Mouse (Mus musculus) adrenal gland, postnatal 10 days (tissue): Measurements from ENCODE around the gene Mgat4e. TPM values are rescaled to one million over a fixed set of nuclear protein-coding genes. Genes with fewer than 3 reads are reported as not detected.
A peak's percentile ranks its signal among the peaks of the same experiment; 100 is the strongest.
"Not testable (repeated sequence)": the region's sequence is repeated elsewhere in the genome, so short reads cannot be mapped to it uniquely, and the experiment has no call there.

Source experiments
- DNase-seq: peaks from one replicate; pipeline ENCODE4 v3.0.0; 2021; ENCODE audit warnings: mixed read lengths
- total RNA-seq, 2 experiments: library from RNA; stranded (reverse); gene quantifications; 2 replicates each; pipeline ENCODE4 v1.2.3; 2021

The Mgat4e gene
- total RNA-seq, 2 experiments from 2014 or later: not detected

DNA sequence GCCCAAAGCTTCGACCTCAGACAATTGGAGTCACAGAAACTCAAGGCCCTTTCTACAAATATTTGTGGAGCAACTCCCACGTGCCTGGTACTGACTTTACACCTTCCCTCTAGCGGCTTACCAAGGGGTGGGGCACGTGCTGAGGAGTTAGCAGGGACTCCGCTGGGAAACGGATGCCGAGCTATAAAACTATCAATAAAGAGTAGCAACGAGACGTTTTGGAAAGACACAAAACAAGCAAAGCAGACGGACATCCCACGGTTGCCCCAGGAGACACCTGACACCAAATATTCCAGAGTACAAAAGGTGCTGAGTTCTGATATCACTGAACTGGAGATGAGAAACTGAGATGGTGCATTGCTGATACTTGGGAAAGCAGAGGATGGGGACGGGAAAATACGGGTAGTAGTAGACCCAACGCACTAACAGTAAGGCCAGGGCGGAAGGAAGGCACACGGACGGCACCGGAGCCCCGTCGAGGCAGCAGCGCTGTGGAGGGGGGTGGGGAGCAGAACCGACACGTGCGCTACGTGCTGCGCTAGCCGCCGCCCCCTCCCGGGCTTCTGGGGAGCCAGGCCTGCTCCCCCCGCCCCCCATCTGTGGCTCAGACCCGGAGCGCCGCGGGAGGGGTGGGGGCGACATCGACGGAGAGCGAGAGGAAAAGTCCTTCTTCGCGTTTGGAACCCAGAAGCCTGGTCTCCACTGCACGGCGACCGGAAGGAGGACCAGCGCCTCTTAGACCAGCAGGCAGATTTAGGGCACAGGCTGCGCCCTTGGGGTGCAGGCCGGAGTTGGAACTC, 6.6 kb upstream of the Mgat4e start:
- peak; percentile 65 for DNase-seq

DNA sequence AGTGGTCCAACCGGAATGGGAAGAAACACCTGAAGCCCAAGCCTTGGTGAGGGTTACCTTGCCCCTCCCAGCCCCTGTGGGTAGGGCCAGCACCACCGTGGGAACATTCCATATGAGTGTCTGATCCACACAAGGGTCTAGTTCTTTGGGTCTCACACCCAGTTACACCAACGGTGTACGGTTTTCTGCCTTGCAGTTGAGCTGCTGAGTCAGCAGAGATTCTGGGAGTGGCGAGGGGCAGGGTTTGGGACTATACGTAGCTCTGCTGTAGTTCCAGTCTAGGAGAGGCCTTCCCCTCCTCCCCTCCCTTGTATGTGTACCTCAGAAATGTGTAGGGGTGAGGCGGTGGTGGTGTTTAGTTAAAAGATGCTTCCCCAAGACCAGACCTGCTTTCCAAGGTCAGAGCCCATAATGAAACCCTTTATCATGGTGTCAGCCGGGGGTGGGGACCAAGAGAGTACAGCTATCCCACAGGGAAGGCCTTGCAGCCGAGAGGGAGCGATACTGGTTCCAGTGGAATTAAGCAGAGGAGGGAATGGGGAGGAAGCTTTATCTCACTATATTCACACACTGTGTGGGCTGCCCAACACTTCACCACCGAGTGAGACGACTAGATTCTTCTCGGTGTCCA, 5.9 kb upstream of the Mgat4e start:
- no peak for DNase-seq

- no peak for DNase-seq
Observed at GRCm38 (mm10) chr1:134552396-134552795, 2.9 kb upstream of the Mgat4e start.

DNA sequence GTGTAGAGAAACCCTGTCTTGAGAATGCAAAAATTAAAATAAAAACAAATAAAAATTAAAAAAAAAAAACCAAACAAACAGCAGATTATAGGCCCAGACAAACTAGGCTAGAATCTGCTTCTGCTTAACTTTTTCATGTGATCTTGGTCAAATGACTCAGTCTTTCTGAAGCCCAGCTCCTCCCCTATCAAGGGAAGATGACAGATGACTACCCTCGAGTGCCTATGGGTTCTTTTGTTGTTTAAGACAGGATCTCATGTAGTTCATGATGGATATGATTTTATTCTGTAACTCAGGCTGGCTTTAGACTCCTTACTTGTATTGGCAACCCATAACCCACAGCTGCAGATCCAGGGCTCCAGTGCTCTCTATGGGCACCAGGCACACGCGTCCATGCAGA, 2.4 kb upstream of the Mgat4e start:
- DNase-seq: no peak

GRCm38 (mm10) chr1:134548231-134548630, 1.3 kb downstream of the Mgat4e start:
- peak; percentile 28 for DNase-seq

DNA sequence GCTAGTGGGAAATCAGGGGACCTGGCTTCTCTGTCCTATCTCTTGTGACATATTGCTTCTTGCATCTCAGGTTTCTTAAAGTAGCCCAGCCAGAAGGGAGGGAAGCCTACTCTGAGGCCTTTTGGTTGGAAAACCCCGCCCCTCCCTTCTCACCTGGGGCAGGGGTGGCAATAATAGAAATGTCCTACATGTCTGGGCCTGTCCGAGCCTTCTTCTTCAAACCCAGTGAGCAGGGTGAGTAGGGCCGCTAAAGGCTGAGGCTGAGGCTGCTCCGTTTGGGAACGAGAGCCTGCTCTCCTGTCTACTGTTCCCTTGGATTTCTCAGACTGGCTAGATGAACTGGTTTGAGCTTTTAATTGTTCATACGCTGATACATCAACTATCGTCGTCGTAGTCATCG, 8.9 kb downstream of the Mgat4e start:
- DNase-seq: no peak

DNA sequence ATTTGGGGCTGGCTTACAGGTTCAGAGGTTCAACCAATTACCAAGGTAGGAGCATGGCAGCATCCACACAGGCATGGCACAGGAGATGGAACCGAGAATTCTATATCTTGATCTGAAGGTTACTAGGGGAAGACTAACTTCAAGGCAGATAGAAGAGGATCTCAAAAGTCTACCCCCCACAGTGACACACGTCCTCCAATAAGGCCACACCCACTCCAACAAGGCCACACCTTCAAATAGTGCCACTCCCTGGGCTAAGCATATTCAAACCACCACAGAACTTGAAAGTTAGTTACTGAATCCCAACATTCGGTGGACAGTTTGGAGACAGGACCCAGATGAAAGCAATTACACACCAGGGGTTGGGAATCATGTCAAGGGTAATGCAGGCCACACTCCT, 14.0 kb downstream of the Mgat4e start:
- DNase-seq: no peak

DNA sequence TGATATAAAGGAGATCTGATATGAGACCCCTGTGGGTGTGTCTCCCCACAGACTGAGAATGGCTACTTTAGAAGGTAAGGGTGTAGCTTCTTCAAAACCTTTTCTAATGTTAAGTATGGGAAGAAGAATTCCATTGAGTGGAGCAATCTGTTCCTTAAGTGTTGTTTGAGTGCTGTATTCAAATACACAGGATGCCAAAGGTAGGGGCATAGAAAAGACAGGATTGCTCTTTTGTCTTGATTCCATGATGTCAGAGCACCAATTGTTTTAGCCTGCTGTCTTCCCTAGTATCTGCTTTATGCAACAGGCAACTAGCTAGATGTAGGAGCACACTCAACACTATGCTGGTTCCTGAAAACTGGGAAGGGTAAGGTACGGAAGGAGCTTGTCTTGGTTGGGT, 14.4 kb downstream of the Mgat4e start:
- no peak for DNase-seq

- not testable (repeated sequence) for DNase-seq
Observed at GRCm38 (mm10) chr1:134533710-134534109, 15.8 kb downstream of the Mgat4e start.

GRCm38 (mm10) chr1:134530618-134531017, 18.9 kb downstream of the Mgat4e start:
- DNase-seq: no peak

DNA sequence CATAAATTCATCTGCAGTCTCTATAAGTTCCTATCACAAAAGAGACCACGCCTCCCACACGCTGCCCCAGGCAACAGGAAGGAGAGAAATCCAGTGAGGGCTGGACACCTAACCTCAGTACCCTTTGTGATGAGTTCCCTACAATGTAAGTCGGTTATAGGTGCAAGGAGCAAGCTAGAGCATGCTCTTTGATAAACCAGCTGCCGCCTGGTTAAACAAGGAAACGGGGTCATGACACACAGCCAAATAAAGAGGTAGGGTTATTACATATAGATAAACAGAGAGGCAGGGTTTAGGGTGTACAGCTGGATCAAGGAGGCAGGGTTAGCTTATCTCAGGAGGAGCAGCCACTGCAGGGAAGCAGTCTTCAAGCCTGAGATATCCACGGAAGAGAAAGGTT, 22.7 kb downstream of the Mgat4e start:
- no peak for DNase-seq

DNA sequence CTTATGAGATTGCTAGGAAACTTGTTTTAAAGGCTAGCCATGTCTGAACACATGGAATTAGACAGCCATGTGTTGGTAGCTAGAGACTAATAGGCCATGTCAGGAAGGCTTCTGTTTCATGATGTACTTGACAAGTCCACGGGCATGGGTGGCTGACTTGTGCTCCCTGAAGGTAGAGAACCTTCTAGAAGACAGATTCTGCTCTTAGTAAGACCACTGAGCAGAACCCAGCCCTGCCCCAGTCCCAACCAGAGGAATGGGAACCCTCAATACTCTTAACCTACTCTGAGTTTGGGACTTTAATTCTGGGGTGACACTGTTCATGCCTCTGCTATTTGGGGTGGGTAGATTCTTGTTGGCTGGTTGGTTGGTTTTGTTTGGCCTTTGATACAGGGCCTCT, 24.5 kb downstream of the Mgat4e start:
- DNase-seq: no peak

DNA sequence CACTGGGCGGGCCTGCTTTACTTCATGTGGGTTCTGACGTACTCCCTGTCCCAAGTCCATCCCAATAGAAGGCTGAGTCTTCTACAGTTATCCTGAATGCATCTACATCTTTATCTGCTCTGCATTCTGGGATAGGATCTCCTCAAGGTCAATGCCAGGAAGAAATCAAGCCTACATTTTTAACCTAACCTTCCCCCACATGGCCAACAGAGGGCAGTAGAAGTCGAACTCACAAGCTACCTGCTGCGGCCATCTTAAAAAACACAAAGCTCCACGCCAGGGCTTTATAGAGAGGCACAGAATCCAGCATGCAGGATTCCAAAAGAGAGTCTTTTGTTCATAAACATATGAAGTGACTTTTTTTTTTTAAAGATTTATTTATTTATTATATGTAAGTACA, 25.1 kb downstream of the Mgat4e start:
- DNase-seq: peak; percentile 32

GRCm38 (mm10) chr1:134522325-134522724, 27.2 kb downstream of the Mgat4e start:
- DNase-seq: no peak

DNA sequence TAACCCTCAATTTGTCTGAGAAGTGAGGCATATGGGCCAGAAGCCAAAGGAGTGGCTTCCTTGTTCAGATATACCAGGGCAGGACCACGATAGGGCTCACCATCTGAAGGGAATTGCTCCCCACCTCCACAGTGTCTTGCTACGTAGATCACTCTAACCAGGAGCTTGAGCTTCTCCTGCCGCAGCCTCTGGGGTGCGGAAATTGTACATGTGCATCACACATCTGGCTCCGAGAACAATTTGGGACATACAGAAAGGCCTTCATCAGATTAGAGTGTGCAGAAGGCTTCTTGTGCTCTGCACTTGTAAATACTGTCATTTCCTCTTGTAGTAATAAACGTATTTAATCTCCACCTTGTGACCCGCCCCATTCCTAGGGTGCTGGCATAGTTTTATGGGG, 28.3 kb downstream of the Mgat4e start:
- no peak for DNase-seq

DNA sequence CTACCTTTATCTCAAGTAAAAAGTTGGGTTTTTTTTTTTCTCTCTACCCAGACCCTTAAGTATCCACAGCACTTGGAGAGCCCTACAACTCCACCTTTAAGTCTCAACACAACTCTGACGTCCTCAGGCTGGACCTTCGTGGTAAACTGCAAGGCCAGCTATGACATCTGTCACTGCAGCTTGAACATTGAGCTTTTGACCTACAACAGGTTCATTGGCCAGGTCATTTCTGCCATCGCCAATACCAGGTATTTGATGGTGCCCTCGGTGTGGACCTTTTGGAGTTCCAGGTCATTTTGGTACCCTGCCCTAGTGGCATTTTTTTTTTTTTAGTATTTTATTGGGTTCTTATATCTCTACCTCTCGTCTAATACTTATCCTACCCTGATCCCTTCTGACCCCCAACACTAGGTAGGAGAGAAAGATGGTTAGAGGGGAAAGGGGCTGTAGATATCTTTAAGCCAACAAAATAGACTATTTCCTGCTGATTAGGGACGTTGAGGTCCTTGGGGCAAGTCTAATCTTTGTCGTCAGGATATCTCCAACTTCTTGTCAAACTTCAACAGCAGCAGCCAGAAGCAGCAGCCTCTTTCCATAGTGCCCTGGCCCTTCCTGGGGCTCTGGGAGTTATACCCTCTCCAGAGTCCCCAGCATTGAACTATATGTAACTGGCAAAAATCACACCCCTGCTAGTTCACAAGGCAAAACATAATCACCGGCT, 29.3 kb downstream of the Mgat4e start:
- no peak for DNase-seq

- DNase-seq: not testable (repeated sequence)
Observed at GRCm38 (mm10) chr1:134519201-134519600, 30.3 kb downstream of the Mgat4e start.

DNA sequence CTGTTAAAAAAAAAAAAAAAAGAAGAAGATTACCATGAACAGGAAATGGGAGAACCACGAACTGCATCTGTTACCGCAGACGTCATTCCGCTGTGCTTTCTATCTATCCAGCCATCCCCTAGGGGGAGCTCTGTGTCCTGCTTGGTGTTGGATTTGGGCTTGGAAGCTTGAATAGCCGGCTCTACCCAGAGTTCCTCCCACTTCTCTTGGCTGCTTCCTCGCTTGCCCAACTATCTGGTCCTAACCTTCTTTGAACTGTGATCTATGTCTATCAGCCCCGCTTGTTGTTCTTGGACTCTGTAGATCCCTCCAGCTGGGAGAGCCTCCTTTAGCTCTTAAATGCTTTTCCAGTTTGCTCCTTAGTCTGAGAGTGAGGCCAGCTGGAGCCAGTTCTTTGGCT, 30.8 kb downstream of the Mgat4e start:
- peak; percentile 91 for DNase-seq

- DNase-seq: not testable (repeated sequence)
Observed at GRCm38 (mm10) chr1:134517841-134518240, 31.6 kb downstream of the Mgat4e start.

- DNase-seq: no peak
Observed at GRCm38 (mm10) chr1:134516491-134517198, 32.8 kb downstream of the Mgat4e start.

DNA sequence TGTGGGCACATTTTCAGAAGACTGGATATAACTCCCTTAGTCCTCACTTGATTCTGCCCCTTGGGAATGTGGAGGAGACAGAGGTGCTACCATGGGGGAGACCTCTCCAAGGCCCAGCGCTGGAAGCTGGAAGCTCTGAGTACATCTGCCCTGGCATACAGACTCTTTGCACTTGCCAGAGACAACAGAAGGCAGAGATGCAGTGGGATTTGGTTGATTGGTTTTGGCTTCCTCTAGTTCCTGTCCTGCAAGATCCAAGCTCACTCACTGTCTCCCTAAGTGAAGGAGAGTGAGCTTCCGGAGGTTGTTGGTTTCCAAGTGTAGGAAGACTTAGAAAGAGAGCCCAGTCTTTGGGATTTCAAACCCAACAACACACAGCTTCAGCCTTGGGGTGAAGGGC, 33.6 kb downstream of the Mgat4e start:
- DNase-seq: no peak

DNA sequence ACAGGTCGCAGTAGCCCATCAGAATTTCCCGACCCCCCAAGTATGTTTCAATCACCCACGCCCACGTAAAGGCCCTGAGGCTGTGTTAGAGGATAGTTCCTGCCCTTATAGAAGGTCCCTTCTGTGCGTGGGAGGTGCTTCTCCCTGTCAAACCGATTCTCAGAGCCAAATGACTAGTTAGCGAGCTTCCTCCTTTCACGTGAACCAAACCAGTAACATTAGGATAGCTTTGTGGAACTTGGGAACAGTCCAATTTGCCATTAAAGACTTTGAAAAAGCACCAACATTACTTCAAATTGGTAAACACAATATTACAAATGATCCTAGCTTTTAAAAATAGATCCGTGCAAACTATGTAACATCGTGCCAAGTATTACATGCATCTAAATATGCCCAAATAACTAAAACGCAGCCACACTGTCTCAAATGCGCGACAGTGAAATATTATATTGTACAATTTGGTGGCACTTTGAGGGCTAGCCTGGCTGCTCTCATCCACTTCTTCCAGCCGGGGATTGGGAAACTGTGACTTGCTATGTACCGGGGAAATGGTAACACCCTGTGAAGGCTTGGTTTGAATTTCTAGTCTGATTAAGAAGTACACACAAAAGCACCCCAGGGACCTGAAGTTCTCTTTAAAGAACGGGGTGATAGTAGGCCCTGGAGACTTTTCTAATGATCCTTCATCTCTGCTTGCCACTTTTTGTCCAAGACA, 35.4 kb downstream of the Mgat4e start:
- no peak for DNase-seq
